In the genomic region with DNA sequence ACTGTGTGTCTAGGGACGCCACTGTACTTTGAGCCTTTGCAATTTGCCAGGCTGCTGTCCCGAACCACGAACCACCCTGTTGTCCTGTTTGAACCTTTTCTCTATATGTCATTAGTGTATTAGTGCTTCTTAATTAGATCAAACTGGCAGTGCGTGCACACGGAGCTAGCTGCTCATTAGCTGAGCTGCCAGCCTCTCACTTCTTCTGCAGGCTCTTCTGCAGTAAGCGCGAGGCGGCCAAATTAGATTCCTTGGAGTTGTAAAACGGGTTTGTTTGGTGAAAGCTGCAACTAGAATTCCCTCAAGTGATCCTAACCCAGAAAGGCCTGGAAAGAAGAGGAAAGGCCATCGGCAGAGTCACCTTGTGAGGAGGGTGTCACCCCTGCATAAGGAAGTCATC, we compare ENCODE assay signal across 13 mouse cellular contexts. TPM values are rescaled to one million over a fixed set of nuclear protein-coding genes. Genes with fewer than 3 reads are reported as not detected.
DNase-seq lines count a peak whose midpoint lies in the region; ATAC-seq and TF ChIP-seq lines count a peak whose summit lies in the region.
"Had no signal": no experiment of that assay in that cellular context is flagged by ENCODE, and none has a peak within 500 bp of the region (broad histone marks: within the 10 kb centered on the region; RNA-seq: fewer than 3 reads in every experiment).

No protein-coding gene starts in this region.

- TF ChIP-seq EP300 in lung, postnatal 0 days (IDR thresholded peaks at IDR 0.05) = no peak

- H3K4me1 ChIP-seq in erythroblast, embryonic 14.5 days (ENCODE audit: control insufficient read depth) = no peaks in the 10 kb centered on the region
- H3K4me1 ChIP-seq in lung, postnatal 0 days (ENCODE audit: insufficient read depth, low read depth, low read length) = no peaks in the 10 kb centered on the region
- H3K4me1 ChIP-seq in intestine, embryonic 16.5 days (ENCODE audit: control insufficient read depth, insufficient read depth, low read length) = no peaks in the 10 kb centered on the region
- H3K4me1 ChIP-seq: heart, embryonic 13.5 days had no signal

- H3K4me3 ChIP-seq in erythroblast, embryonic 14.5 days (replicated peaks) = peak overlapping the region; percentile 49
- H3K4me3 ChIP-seq in lung, postnatal 0 days (ENCODE audit: low read depth, low read length) = no peak overlapping the region
- peak overlapping the region; percentile 45 for H3K4me3 ChIP-seq in intestine, embryonic 16.5 days (ENCODE audit: low read length)
- H3K4me3 ChIP-seq: heart, embryonic 13.5 days; hindbrain, embryonic 15.5 days had no signal

- H3K9me3 ChIP-seq in erythroblast, embryonic 14.5 days (ENCODE audit: control insufficient read depth, low read length) = peaks cover 8% of the 10 kb centered on the region; the same call in 1 of the 2 replicates
- H3K9me3 ChIP-seq in lung, postnatal 0 days (ENCODE audit: low read length) = no peaks in the 10 kb centered on the region
- H3K9me3 ChIP-seq in intestine, embryonic 16.5 days (ENCODE audit: control insufficient read depth, low read length) = no peaks in the 10 kb centered on the region
- H3K9me3 ChIP-seq: hindbrain, embryonic 15.5 days had no signal

- intact Hi-C loops in gastrocnemius, postnatal 14 days (cut with DNase I; ENCODE audit: low total_unique reads) = no loop called here

- WGBS in lung, postnatal 0 days = 50% methylated on average over 10 of the region's 10 CpGs
- WGBS in intestine, embryonic 16.5 days = 34% methylated on average over 10 of the region's 10 CpGs

- H3K9ac ChIP-seq in lung, postnatal 0 days (replicated peaks; ENCODE audit: low read depth) = no peak overlapping the region
- peak overlapping the region; percentile 66; the same call in 1 of the 2 replicates for H3K9ac ChIP-seq in intestine, embryonic 16.5 days (ENCODE audit: low read depth, low read length)
- H3K9ac ChIP-seq: heart, embryonic 13.5 days; hindbrain, embryonic 15.5 days had no signal

- H3K27ac ChIP-seq in lung, postnatal 0 days (ENCODE audit: low read length) = no peak overlapping the region
- H3K27ac ChIP-seq in intestine, embryonic 16.5 days (ENCODE audit: low read length) = peak overlapping the region; percentile 92
- H3K27ac ChIP-seq: heart, embryonic 13.5 days; hindbrain, embryonic 15.5 days had no signal

- no peaks in the 10 kb centered on the region for H3K27me3 ChIP-seq in erythroblast, embryonic 14.5 days (ENCODE audit: control insufficient read depth)
- no peaks in the 10 kb centered on the region for H3K27me3 ChIP-seq in lung, postnatal 0 days (replicated peaks; ENCODE audit: insufficient read depth, low read length)
- no peaks in the 10 kb centered on the region for H3K27me3 ChIP-seq in intestine, embryonic 16.5 days (replicated peaks; ENCODE audit: control insufficient read depth, insufficient read depth, low read length)
- H3K27me3 ChIP-seq: heart, embryonic 13.5 days; hindbrain, embryonic 15.5 days had no signal

- H3K4me2 ChIP-seq in lung, postnatal 0 days (replicated peaks; ENCODE audit: low read depth, low read length) = no peak overlapping the region
- H3K4me2 ChIP-seq in intestine, embryonic 16.5 days (ENCODE audit: low read depth, low read length) = peak overlapping the region; percentile 46
- H3K4me2 ChIP-seq: heart, embryonic 13.5 days; hindbrain, embryonic 15.5 days had no signal

- DNase-seq in lung, postnatal 0 days (ENCODE audit: low spot score) = peak; percentile 36
- DNase-seq in lung, postnatal 25 days (ENCODE audit: low spot score) = no peak
- peak; percentile 62 for DNase-seq in retina, postnatal 1 day
- DNase-seq in gastrocnemius, postnatal 14 days = no peak
- DNase-seq: adrenal gland, postnatal 14 days; gastrocnemius, postnatal 36 days; kidney, postnatal 25 days had no signal

- TF ChIP-seq CTCF in lung, postnatal 0 days (IDR thresholded peaks at IDR 0.05) = no peak

- H3K36me3 ChIP-seq in erythroblast, embryonic 14.5 days (ENCODE audit: control insufficient read depth) = no peaks in the 10 kb centered on the region; the same call in 1 of the 2 replicates
- H3K36me3 ChIP-seq in lung, postnatal 0 days (ENCODE audit: insufficient read depth, low read length) = no peaks in the 10 kb centered on the region
- no peaks in the 10 kb centered on the region for H3K36me3 ChIP-seq in intestine, embryonic 16.5 days (ENCODE audit: control insufficient read depth, insufficient read depth, low read length)
- H3K36me3 ChIP-seq: heart, embryonic 13.5 days; hindbrain, embryonic 15.5 days had no signal

- ATAC-seq in erythroblast, adult 5-6 weeks (replicated peaks; ENCODE audit: low FRiP score, poor library complexity, severe bottlenecking) = no peak
- no peak for ATAC-seq in lung, postnatal 0 days
- ATAC-seq in intestine, embryonic 16.5 days = no peak
- ATAC-seq in activated CD4-positive, CD25-positive, alpha-beta regulatory T cell, adult 4 months = no peak

RNA-seq across cellular contexts. Expression of a gene that starts 1.0 kb away (rescaled TPM):
- polyA plus RNA-seq in erythroblast, embryonic 14.5 days (2012) = 0.06 TPM in 1 of 2 replicates, not detected in the other
- total RNA-seq in erythroblast, adult 5-6 weeks (2015; ENCODE audit: low replicate concordance) = not detected in 2 replicates
- total RNA-seq in erythroblast, adult 5-6 weeks (2017; ENCODE audit: low replicate concordance) = 1.0 TPM in 1 of 2 replicates, not detected in the other
- 0.16 and 0.24 TPM in 2 replicates for polyA plus RNA-seq in lung, postnatal 0 days (2015; fragmentation: Nextera tagmentation; extraction: Ambion mirVana)
- polyA plus RNA-seq in intestine, embryonic 16.5 days (2015; fragmentation: Nextera tagmentation; extraction: Ambion mirVana) = 50.8 and 52.4 TPM in 2 replicates
- not detected for total RNA-seq in gastrocnemius, postnatal 14 days (2021)
- polyA plus RNA-seq in activated CD4-positive, CD25-positive, alpha-beta regulatory T cell, adult 4 months (2017; shearing (Covaris generic)) = not detected
- total RNA-seq: gastrocnemius, postnatal 36 days had no signal

RNA-seq across cellular contexts. Expression of a gene that starts 29.2 kb away (rescaled TPM):
- not detected in 2 replicates for polyA plus RNA-seq in erythroblast, embryonic 14.5 days (2012)
- total RNA-seq in erythroblast, adult 5-6 weeks (2015; ENCODE audit: low replicate concordance) = 0.96 and 4.0 TPM in 2 replicates
- 0.42 TPM in 1 of 2 replicates, not detected in the other for total RNA-seq in erythroblast, adult 5-6 weeks (2017; ENCODE audit: low replicate concordance)
- 3.1 and 3.4 TPM in 2 replicates for polyA plus RNA-seq in lung, postnatal 0 days (2015; fragmentation: Nextera tagmentation; extraction: Ambion mirVana)
- polyA plus RNA-seq in intestine, embryonic 16.5 days (2015; fragmentation: Nextera tagmentation; extraction: Ambion mirVana) = 7.9 and 8.7 TPM in 2 replicates
- under 1 TPM; 0.37 to 0.55 TPM for total RNA-seq in gastrocnemius, postnatal 14 days (2021)
- 1 to 10 TPM in 1 of 2 experiments, under 1 TPM in 1; 0.93 to 1.1 TPM for polyA plus RNA-seq in activated CD4-positive, CD25-positive, alpha-beta regulatory T cell, adult 4 months (2017; shearing (Covaris generic))

Comparison
In these comparisons a context has a peak if more than half of its experiments do, and no peak if none do; other contexts are left out.
1. DNase-seq: peak in lung, postnatal 0 days (single experiment) and retina, postnatal 1 day (single experiment); none in lung, postnatal 25 days (single experiment) and gastrocnemius, postnatal 14 days (single experiment).
2. RNA of a gene that starts 1.0 kb away (polyA plus RNA-seq): 50.8 to 52.4 TPM in intestine, embryonic 16.5 days; not detected in activated CD4-positive, CD25-positive, alpha-beta regulatory T cell, adult 4 months, 0.16 to 0.24 TPM in lung, postnatal 0 days and 0.06 TPM in erythroblast, embryonic 14.5 days; every median in the first group is over 10 times any median in the second.